Mouse (Mus musculus): ENCODE results near the gene Hsd11b2.

GRCm38 (mm10) chr8:105504617-105505016, 13.9 kb upstream of the Hsd11b2 start:
- TF ChIP-seq CTCF (IDR thresholded peaks at IDR 0.05; ENCODE audit: low read depth): no peak
- no peak for TF ChIP-seq EP300 (optimal IDR thresholded peaks at IDR 0.05)
